Comparison of ENCODE assay signal across 9 mouse cellular contexts in the genomic region with DNA sequence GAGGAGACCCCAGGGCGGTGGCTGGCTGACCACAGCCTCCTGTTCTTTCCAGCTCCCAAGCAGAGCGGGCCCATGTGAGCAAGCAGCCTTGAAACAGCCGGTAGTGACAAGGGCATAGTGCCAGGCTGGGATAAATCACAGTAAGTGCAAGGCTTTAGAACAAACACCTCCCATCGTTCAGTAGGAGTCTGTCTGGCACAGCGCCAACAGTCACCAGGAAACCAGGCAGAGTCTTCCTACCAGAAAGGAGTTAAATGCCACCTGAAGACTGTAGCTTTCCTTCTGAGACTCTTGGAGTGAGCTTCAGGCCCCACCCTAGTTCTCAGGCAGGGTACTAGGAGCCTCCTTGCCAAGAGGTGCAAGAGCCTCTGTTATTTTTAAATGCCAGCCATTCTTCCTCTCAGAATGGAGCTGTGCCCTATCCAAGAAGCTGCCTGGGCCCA.
DNase-seq lines count a peak whose midpoint lies in the region; ATAC-seq lines count a peak whose summit lies in the region.
"Had no signal": no experiment of that assay in that cellular context is flagged by ENCODE, and none has a peak within 500 bp of the region (broad histone marks: within the 10 kb centered on the region; RNA-seq: fewer than 3 reads in every experiment).

No protein-coding gene starts in this region.

- DNase-seq in 3T3-L1 (ENCODE audit: low read depth, low spot score), result peak; percentile 31
- DNase-seq in adrenal gland, postnatal 10 days, result peak; percentile 89
- peak; percentile 74 to 83 for DNase-seq in layer of hippocampus, postnatal 14 days (ENCODE audit: low spot score in 2 of 2)
- DNase-seq in lung, postnatal 36 days, result peak; percentile 60
- no peak for DNase-seq in embryo, embryonic 9.5 days (ENCODE audit: extremely low spot score)

- H3K4me3 ChIP-seq in forebrain, embryonic 13.5 days, result no peak overlapping the region
- no peak overlapping the region for H3K4me3 ChIP-seq in hindbrain, embryonic 16.5 days (ENCODE audit: low read length)
- H3K4me3 ChIP-seq in stomach, embryonic 14.5 days (ENCODE audit: low read depth, low read length), result no peak overlapping the region

- H3K27me3 ChIP-seq in forebrain, embryonic 13.5 days, result no peaks in the 10 kb centered on the region; the same call in 1 of the 2 replicates
- H3K27me3 ChIP-seq in hindbrain, embryonic 16.5 days (replicated peaks; ENCODE audit: control insufficient read depth, insufficient read depth, low read length), result no peaks in the 10 kb centered on the region
- no peaks in the 10 kb centered on the region for H3K27me3 ChIP-seq in stomach, embryonic 14.5 days (ENCODE audit: control insufficient read depth, insufficient read depth, low read length)

- peak; percentile 74 for ATAC-seq in forebrain, embryonic 13.5 days
- peak; percentile 63 for ATAC-seq in hindbrain, embryonic 16.5 days
- ATAC-seq in stomach, embryonic 14.5 days (ENCODE audit: insufficient number of reproducible peaks, insufficient read depth, low FRiP score, low read depth), result peak; percentile 51; the same call in 1 of the 2 replicates

- WGBS in forebrain, embryonic 13.5 days, result 30% methylated on average over 5 of the region's 5 CpGs
- 31% methylated on average over 5 of the region's 5 CpGs for WGBS in hindbrain, embryonic 16.5 days
- WGBS in stomach, embryonic 14.5 days, result 44% methylated on average over 5 of the region's 5 CpGs

- peaks cover 54% of the 10 kb centered on the region for H3K4me1 ChIP-seq in forebrain, embryonic 13.5 days
- H3K4me1 ChIP-seq in hindbrain, embryonic 16.5 days (ENCODE audit: control insufficient read depth, insufficient read depth, low read depth, low read length), result peaks cover 24% of the 10 kb centered on the region
- H3K4me1 ChIP-seq in stomach, embryonic 14.5 days (ENCODE audit: control insufficient read depth, insufficient read depth, low read length), result peaks cover 23% of the 10 kb centered on the region

- H3K4me2 ChIP-seq in forebrain, embryonic 13.5 days, result 0 out of 2 replicates have a peak overlapping the region, but pooled peaks have one; percentile 21
- H3K4me2 ChIP-seq in hindbrain, embryonic 16.5 days (ENCODE audit: low read length), result no peak overlapping the region
- no peak overlapping the region for H3K4me2 ChIP-seq in stomach, embryonic 14.5 days (replicated peaks; ENCODE audit: low read depth, low read length)

- peak overlapping the region; percentile 94 for H3K27ac ChIP-seq in forebrain, embryonic 13.5 days
- H3K27ac ChIP-seq in hindbrain, embryonic 16.5 days (ENCODE audit: low read depth, low read length), result peak overlapping the region; percentile 81
- peak overlapping the region; percentile 66; the same call in 1 of the 2 replicates for H3K27ac ChIP-seq in stomach, embryonic 14.5 days (ENCODE audit: low read length)
- H3K27ac ChIP-seq: liver, embryonic 14.5 days had no signal

- H3K9ac ChIP-seq in forebrain, embryonic 13.5 days, result 0 out of 2 replicates have a peak overlapping the region, but pooled peaks have one; percentile 24
- H3K9ac ChIP-seq in hindbrain, embryonic 16.5 days (ENCODE audit: low read depth, low read length), result peak overlapping the region; percentile 17; the same call in 1 of the 2 replicates
- no peak overlapping the region for H3K9ac ChIP-seq in stomach, embryonic 14.5 days (replicated peaks; ENCODE audit: low read depth, low read length)
- H3K9ac ChIP-seq: liver, embryonic 14.5 days had no signal

- H3K9me3 ChIP-seq in forebrain, embryonic 13.5 days (replicated peaks), result no peaks in the 10 kb centered on the region
- H3K9me3 ChIP-seq in hindbrain, embryonic 16.5 days (ENCODE audit: control insufficient read depth, low read length), result no peaks in the 10 kb centered on the region
- H3K9me3 ChIP-seq in stomach, embryonic 14.5 days (ENCODE audit: control insufficient read depth, low read depth, low read length), result no peaks in the 10 kb centered on the region

- H3K36me3 ChIP-seq in forebrain, embryonic 13.5 days (ENCODE audit: poor library complexity, severe bottlenecking), result no peaks in the 10 kb centered on the region
- no peaks in the 10 kb centered on the region for H3K36me3 ChIP-seq in hindbrain, embryonic 16.5 days (ENCODE audit: control insufficient read depth, insufficient read depth, low read length)
- no peaks in the 10 kb centered on the region for H3K36me3 ChIP-seq in stomach, embryonic 14.5 days (ENCODE audit: control insufficient read depth, insufficient read depth, low read length)
